Mouse (Mus musculus) embryo, embryonic 11.5 days (tissue): Measurements from ENCODE around the gene Llgl2.

Experiments
- DNase-seq: peaks from one replicate; pipeline ENCODE4 v3.0.0-alpha.2; 2012; ENCODE audit warnings: low read depth, low spot score

The Llgl2 gene

GRCm38 (mm10) chr11:115876438-115876837 is 52.6 kb downstream of the Llgl2 start:
- no peak for DNase-seq

- DNase-seq = no peak
Measured at GRCm38 (mm10) chr11:115877174-115877755, 53.4 kb downstream of the Llgl2 start.

GRCm38 (mm10) chr11:115878071-115878470 is 54.2 kb downstream of the Llgl2 start:
- DNase-seq = no peak

- no peak for DNase-seq
Measured at GRCm38 (mm10) chr11:115881002-115881401, 57.2 kb downstream of the Llgl2 start.

- no peak for DNase-seq
Measured at GRCm38 (mm10) chr11:115883251-115883650, 59.4 kb downstream of the Llgl2 start.

- no peak for DNase-seq
Measured at GRCm38 (mm10) chr11:115884361-115884760, 60.5 kb downstream of the Llgl2 start.

GRCm38 (mm10) chr11:115885281-115885680 is 61.4 kb downstream of the Llgl2 start:
- no peak for DNase-seq

- DNase-seq = no peak
Measured at GRCm38 (mm10) chr11:115886446-115886845, 62.6 kb downstream of the Llgl2 start.

- no peak for DNase-seq
Measured at GRCm38 (mm10) chr11:115888020-115888419, 64.2 kb downstream of the Llgl2 start.

GRCm38 (mm10) chr11:115889159-115889558 is 65.3 kb downstream of the Llgl2 start:
- DNase-seq = no peak

- no peak for DNase-seq
Measured at GRCm38 (mm10) chr11:115892213-115892612, 68.4 kb downstream of the Llgl2 start.

- no peak for DNase-seq
Measured at GRCm38 (mm10) chr11:115893071-115893470, 69.2 kb downstream of the Llgl2 start.

GRCm38 (mm10) chr11:115894755-115895520 is 71.1 kb downstream of the Llgl2 start:
- no peak for DNase-seq

GRCm38 (mm10) chr11:115898446-115898845 is 74.6 kb downstream of the Llgl2 start:
- no peak for DNase-seq

GRCm38 (mm10) chr11:115898886-115899285 is 75.0 kb downstream of the Llgl2 start:
- DNase-seq = no peak

- DNase-seq = peak; percentile 44
Measured at GRCm38 (mm10) chr11:115899486-115900266, 75.8 kb downstream of the Llgl2 start, which contains the start of gene Smim5. Smim5 (plus strand) TSS chr11:115899966.

GRCm38 (mm10) chr11:115900561-115901337 is 76.9 kb downstream of the Llgl2 start:
- no peak for DNase-seq

GRCm38 (mm10) chr11:115901338-115902161 is 77.7 kb downstream of the Llgl2 start:
- no peak for DNase-seq

GRCm38 (mm10) chr11:115902177-115902576 is 78.3 kb downstream of the Llgl2 start:
- DNase-seq = no peak

- DNase-seq = no peak
Measured at GRCm38 (mm10) chr11:115902831-115903230, 79.0 kb downstream of the Llgl2 start.
